9 mouse cellular contexts compared by ENCODE assay signal in the genomic region with DNA sequence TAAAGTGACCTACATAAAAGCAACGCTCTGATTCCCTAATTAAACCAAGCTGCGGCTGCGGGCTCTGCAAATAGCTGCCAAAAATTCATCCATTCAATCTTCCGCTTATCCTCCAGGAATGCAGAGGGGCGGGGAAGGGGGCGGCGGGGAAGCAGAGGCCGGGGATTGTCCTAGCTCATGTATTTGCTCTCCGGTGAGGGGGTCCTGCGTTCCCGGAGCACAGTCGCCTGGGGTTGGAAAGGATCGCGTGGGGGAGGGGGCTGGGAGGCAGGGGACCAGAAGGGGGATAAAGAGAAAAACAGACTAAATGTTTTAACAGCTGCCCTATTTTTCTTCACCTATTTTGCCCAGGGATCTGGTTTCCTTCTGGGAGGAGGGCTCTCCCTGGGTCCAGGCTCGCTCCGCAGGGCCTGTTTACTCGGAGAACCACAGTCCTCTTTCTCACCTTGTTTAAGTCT.
DNase-seq lines count a peak whose midpoint lies in the region; ATAC-seq and TF ChIP-seq lines count a peak whose summit lies in the region.
"Had no signal": no experiment of that assay in that cellular context is flagged by ENCODE, and none has a peak within 500 bp of the region (broad histone marks: within the 10 kb centered on the region; RNA-seq: fewer than 3 reads in every experiment).

No protein-coding gene starts in this region.

- ATAC-seq in limb, embryonic 13.5 days (ENCODE audit: low FRiP score, low read depth) = peak; percentile 90

- H3K9ac ChIP-seq in limb, embryonic 13.5 days = peak overlapping the region; percentile 61

- intact Hi-C loops in heart, postnatal 25 days (cut with DNase I) = loop anchor here (10.0 kb wide), 1 partner anchor 548 kb away; no protein-coding TSS in a partner anchor

- H3K4me2 ChIP-seq in limb, embryonic 13.5 days (replicated peaks) = peak overlapping the region; percentile 61

- 1% methylated on average over 17 of the region's 17 CpGs for WGBS in forebrain, embryonic 10.5 days
- 1% methylated on average over 17 of the region's 17 CpGs for WGBS in limb, embryonic 13.5 days
- WGBS in olfactory bulb, adult 2 months = 4% methylated on average over 17 of the region's 17 CpGs

- no peak for TF ChIP-seq CTCF in olfactory bulb, adult 2 months (IDR thresholded peaks at IDR 0.05; ENCODE audit: insufficient read depth, low read depth, low read length)

- peak overlapping the region; percentile 87 for H3K27ac ChIP-seq in forebrain, embryonic 10.5 days
- H3K27ac ChIP-seq in limb, embryonic 13.5 days = peak overlapping the region; percentile 96
- H3K27ac ChIP-seq in olfactory bulb, adult 2 months (ENCODE audit: insufficient read depth, low read depth, low read length) = no peak overlapping the region

- peaks cover 50% of the 10 kb centered on the region for H3K4me1 ChIP-seq in forebrain, embryonic 10.5 days
- peaks cover 54% of the 10 kb centered on the region for H3K4me1 ChIP-seq in limb, embryonic 13.5 days
- H3K4me1 ChIP-seq in olfactory bulb, adult 2 months (ENCODE audit: control insufficient read depth, insufficient read depth, low read length) = peaks cover 10% of the 10 kb centered on the region

- peaks cover 6% of the 10 kb centered on the region; the same call in 1 of the 2 replicates for H3K9me3 ChIP-seq in forebrain, embryonic 10.5 days
- H3K9me3 ChIP-seq in limb, embryonic 13.5 days = peaks cover 5% of the 10 kb centered on the region

- TF ChIP-seq POLR2A in olfactory bulb, adult 2 months (IDR thresholded peaks at IDR 0.05; ENCODE audit: insufficient read depth, low read depth, low read length) = no peak

- no peaks in the 10 kb centered on the region for H3K36me3 ChIP-seq in forebrain, embryonic 10.5 days (replicated peaks)
- H3K36me3 ChIP-seq in limb, embryonic 13.5 days = no peaks in the 10 kb centered on the region
- H3K36me3 ChIP-seq: G1E had no signal

- no peaks in the 10 kb centered on the region for H3K27me3 ChIP-seq in forebrain, embryonic 10.5 days (ENCODE audit: poor library complexity, severe bottlenecking)
- H3K27me3 ChIP-seq in limb, embryonic 13.5 days = no peaks in the 10 kb centered on the region

- DNase-seq in heart, adult 11 months = peak; percentile 74
- no peak for DNase-seq in heart, postnatal 25 days (ENCODE audit: low spot score)
- DNase-seq in Muller cell, postnatal 12 days (ENCODE audit: inconsistent ontology term) = peak; percentile 91
- peak; percentile 86 for DNase-seq in forebrain, embryonic 10.5 days (ENCODE audit: extremely low spot score, low spot score)
- no peak for DNase-seq in layer of hippocampus, adult 11-12 months (ENCODE audit: low spot score)
- no peak for DNase-seq in gastrocnemius, postnatal 25 days

- H3K4me3 ChIP-seq in forebrain, embryonic 10.5 days = peak overlapping the region; percentile 44
- peak overlapping the region; percentile 30 for H3K4me3 ChIP-seq in limb, embryonic 13.5 days
- peak overlapping the region; percentile 18 for H3K4me3 ChIP-seq in olfactory bulb, adult 2 months (ENCODE audit: insufficient read depth, low read depth, low read length)

Comparison
In these comparisons a context has a peak if more than half of its experiments do, and no peak if none do; other contexts are left out.
1. DNase-seq: peak in heart, adult 11 months (single experiment), Muller cell, postnatal 12 days (single experiment) and forebrain, embryonic 10.5 days (single experiment); none in heart, postnatal 25 days (single experiment), layer of hippocampus, adult 11-12 months (single experiment) and gastrocnemius, postnatal 25 days (single experiment).
2. Peak in every context shown above with its lines, with median percentiles within 50 percentile points of each other: H3K4me3 ChIP-seq.